Mouse (Mus musculus) forebrain, embryonic 11.5 days (tissue): ENCODE results near the gene Gm15557. TPM values are rescaled to one million over a fixed set of nuclear protein-coding genes. Genes with fewer than 3 reads are reported as not detected.
"Not testable (repeated sequence)": the region's sequence is repeated elsewhere in the genome, so short reads cannot be mapped to it uniquely, and the experiment has no call there.

ENCODE experiments used
- ATAC-seq: fragments of 200-750 bp; cut with Nextera tagmentation; replicated peaks from 2 replicates; pipeline ENCODE4 v1.8.0; 2017; ENCODE audit warnings: moderate TSS enrichment; ENCODE audit not compliant: low FRiP score
- DNase-seq: peaks from one replicate; pipeline ENCODE4 v3.0.0-alpha.2; 2017; ENCODE audit warnings: low spot score
- H3K27ac ChIP-seq: fragments of 300-500 bp; sonication (generic); 2 replicates; pipeline ENCODE4 v1.5.1; 2014; ENCODE audit warnings: low read depth, low read length
- H3K27me3 ChIP-seq: fragments of 300-500 bp; sonication (generic); 2 replicates; pipeline ENCODE4 v1.6.1; 2014; ENCODE audit warnings: mild to moderate bottlenecking, low read length, mixed read lengths; ENCODE audit not compliant: control insufficient read depth, insufficient read depth
- H3K36me3 ChIP-seq: fragments of 300-500 bp; sonication (generic); 2 replicates; pipeline ENCODE4 v1.6.1; 2014; ENCODE audit warnings: mild to moderate bottlenecking, low read length, moderate library complexity, mixed read lengths; ENCODE audit not compliant: control insufficient read depth, insufficient read depth
- H3K4me1 ChIP-seq: fragments of 300-500 bp; sonication (generic); replicated peaks from 2 replicates; pipeline ENCODE4 v1.6.1; 2014; ENCODE audit warnings: low read length, mixed read lengths; ENCODE audit not compliant: control insufficient read depth, insufficient read depth
- H3K4me2 ChIP-seq: fragments of 300-500 bp; sonication (generic); 2 replicates; pipeline ENCODE4 v1.6.1; 2014; ENCODE audit warnings: low read depth, mild to moderate bottlenecking, low read length, moderate library complexity, mixed read lengths; ENCODE audit not compliant: severe bottlenecking
- H3K4me3 ChIP-seq: fragments of 300-500 bp; sonication (generic); 2 replicates; pipeline ENCODE4 v1.5.1; 2014; ENCODE audit warnings: low read depth, low read length
- H3K9ac ChIP-seq: fragments of 300-500 bp; sonication (generic); 2 replicates; pipeline ENCODE4 v1.6.1; 2014; ENCODE audit warnings: low read length
- H3K9me3 ChIP-seq: fragments of 300-500 bp; sonication (generic); 2 replicates; pipeline ENCODE4 v1.6.1; 2016; ENCODE audit warnings: low read length, mixed read lengths; ENCODE audit not compliant: control insufficient read depth
- WGBS: fragments of 180-500 bp; shearing (Covaris S2); extraction: QIAGEN DNeasy Blood & Tissue Kit; methylation state at CpG from one replicate; pipeline ENCODE4 v1.1.7; 2014; 5-methylcytosine and 5-hydroxymethylcytosine counted together
- polyA plus RNA-seq: library from polyadenylated mRNA; unstranded; fragments of >200 nt; fragmentation: Nextera tagmentation; extraction: Ambion mirVana; gene quantifications from 2 replicates; pipeline ENCODE4 v1.2.1, GENCODE M21; 2014

Gm15557 gene
- polyA plus RNA-seq = not detected in 2 replicates

GRCm38 (mm10) chr2:155940681-155941080 lies at the start of gene Gm15557:
Gene Gm15557, plus strand, starts transcription at chr2:155940728.
- Histone ChIP-seq H3K9me3 (no peaks in the 10 kb centered on the region), H3K4me3 (no peak within 1 kb of the TSS), H3K36me3 (no peaks in the 10 kb centered on the region), H3K4me1 (peaks cover 9% of the 10 kb centered on the region), H3K27ac (no peak within 1 kb of the TSS), H3K27me3 (no peaks in the 10 kb centered on the region), H3K9ac (no peak within 1 kb of the TSS), H3K4me2 (no peak within 1 kb of the TSS)
- DNase-seq (no peak), ATAC-seq (no peak)
- WGBS = 90% methylated on average over 3 of the region's 3 CpGs

- H3K4me1 ChIP-seq = no peaks in the 10 kb centered on the region
- no peak overlapping the region for H3K27ac ChIP-seq
- no peak for DNase-seq
- no peak overlapping the region for H3K4me2 ChIP-seq
- H3K27me3 ChIP-seq = no peaks in the 10 kb centered on the region
- no peak overlapping the region for H3K9ac ChIP-seq
- no peak for ATAC-seq
- no peaks in the 10 kb centered on the region for H3K9me3 ChIP-seq
- no peak overlapping the region for H3K4me3 ChIP-seq
- no peaks in the 10 kb centered on the region for H3K36me3 ChIP-seq
- WGBS = 92% methylated on average over 13 of the region's 13 CpGs
These were observed 46.1 kb upstream of the Gm15557 start for GRCm38 (mm10) chr2:155894307-155895045.

GRCm38 (mm10) chr2:155895046-155895735 lies 45.3 kb upstream of the Gm15557 start:
- Histone ChIP-seq H3K4me2 (no peak overlapping the region), H3K27ac (no peak overlapping the region), H3K9ac (no peak overlapping the region), H3K4me3 (no peak overlapping the region), H3K27me3 (no peaks in the 10 kb centered on the region), H3K36me3 (no peaks in the 10 kb centered on the region), H3K4me1 (no peaks in the 10 kb centered on the region), H3K9me3 (no peaks in the 10 kb centered on the region)
- DNase-seq (no peak), ATAC-seq (no peak)
- WGBS = 90% methylated on average over 16 of the region's 16 CpGs

GRCm38 (mm10) chr2:155902989-155903631 lies 37.4 kb upstream of the Gm15557 start:
- Histone ChIP-seq H3K27me3 (no peaks in the 10 kb centered on the region), H3K9ac (no peak overlapping the region), H3K27ac (no peak overlapping the region), H3K9me3 (no peaks in the 10 kb centered on the region), H3K4me3 (no peak overlapping the region), H3K4me2 (no peak overlapping the region), H3K4me1 (no peaks in the 10 kb centered on the region), H3K36me3 (no peaks in the 10 kb centered on the region)
- ATAC-seq = no peak
- no peak for DNase-seq
- 87% methylated on average over 16 of the region's 16 CpGs for WGBS

- H3K4me1 ChIP-seq = no peaks in the 10 kb centered on the region
- H3K4me2 ChIP-seq = no peak overlapping the region
- ATAC-seq (no peak), DNase-seq (no peak)
- no peak overlapping the region for H3K27ac ChIP-seq
- H3K36me3 ChIP-seq = no peaks in the 10 kb centered on the region; the same call in 1 of the 2 replicates
- no peak overlapping the region for H3K9ac ChIP-seq
- no peaks in the 10 kb centered on the region for H3K9me3 ChIP-seq
- H3K27me3 ChIP-seq = no peaks in the 10 kb centered on the region
- WGBS = 96% methylated on average over 6 of the region's 6 CpGs
- H3K4me3 ChIP-seq = no peak overlapping the region
These were observed 36.9 kb upstream of the Gm15557 start for GRCm38 (mm10) chr2:155903632-155904008.

GRCm38 (mm10) chr2:155914684-155915083 lies 25.8 kb upstream of the Gm15557 start:
- WGBS = 95% methylated on average over 6 of the region's 6 CpGs
- H3K9me3 ChIP-seq = no peaks in the 10 kb centered on the region
- no peak for DNase-seq
- H3K27ac ChIP-seq = no peak overlapping the region
- ATAC-seq = no peak
- no peaks in the 10 kb centered on the region for H3K4me1 ChIP-seq
- no peaks in the 10 kb centered on the region for H3K27me3 ChIP-seq
- no peak overlapping the region for H3K9ac ChIP-seq
- H3K36me3 ChIP-seq = no peaks in the 10 kb centered on the region; the same call in 1 of the 2 replicates
- H3K4me3 ChIP-seq = no peak overlapping the region
- no peak overlapping the region for H3K4me2 ChIP-seq

DNA sequence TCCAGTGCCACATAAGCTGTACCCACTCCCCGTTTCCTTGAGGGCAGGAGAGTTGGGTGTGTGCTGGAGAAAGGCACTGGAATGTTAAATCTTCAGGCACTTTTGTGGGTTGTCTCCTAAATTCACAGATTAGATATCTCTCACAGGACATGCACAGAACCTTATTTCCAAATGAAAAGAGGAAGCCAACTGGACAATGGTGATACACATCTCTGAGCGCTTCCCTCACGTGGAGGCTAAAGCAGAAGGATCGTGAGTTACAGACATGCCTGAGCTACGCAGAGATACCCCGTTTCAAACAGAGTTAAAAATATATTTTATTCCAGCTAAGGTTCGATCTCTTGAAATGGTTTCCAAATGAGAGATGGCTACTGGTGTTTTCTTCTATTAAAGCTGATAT lies 17.4 kb upstream of the Gm15557 start:
- H3K4me3 ChIP-seq = no peak overlapping the region
- 94% methylated on average over 7 of the region's 7 CpGs for WGBS
- H3K27ac ChIP-seq = no peak overlapping the region
- no peak overlapping the region for H3K4me2 ChIP-seq
- no peaks in the 10 kb centered on the region for H3K4me1 ChIP-seq
- H3K36me3 ChIP-seq = no peaks in the 10 kb centered on the region; the same call in 1 of the 2 replicates
- H3K27me3 ChIP-seq = no peaks in the 10 kb centered on the region
- DNase-seq = no peak
- no peaks in the 10 kb centered on the region for H3K9me3 ChIP-seq
- H3K9ac ChIP-seq = no peak overlapping the region
- ATAC-seq = no peak

DNA sequence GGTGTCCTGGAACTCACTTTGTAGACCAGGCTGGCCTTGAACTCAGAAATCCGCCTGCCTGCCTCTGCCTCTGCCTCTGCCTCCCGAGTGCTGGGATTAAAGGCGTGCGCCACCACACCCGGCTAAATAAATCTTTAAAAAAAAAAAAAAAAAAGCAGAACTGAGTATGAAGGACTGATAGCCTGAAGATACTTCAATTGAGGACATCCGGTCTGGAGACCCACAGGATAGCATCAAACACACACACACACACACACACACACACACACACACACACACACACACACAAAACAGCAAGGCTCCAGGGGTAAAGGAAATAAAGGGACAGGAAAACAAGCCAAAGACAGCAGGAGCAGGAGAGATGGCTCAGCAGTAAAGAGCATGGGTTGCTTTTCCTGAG lies 15.3 kb upstream of the Gm15557 start:
- not testable (repeated sequence) for H3K4me3 ChIP-seq, H3K36me3 ChIP-seq, H3K27ac ChIP-seq, H3K9ac ChIP-seq, H3K4me1 ChIP-seq, H3K9me3 ChIP-seq, H3K27me3 ChIP-seq, H3K4me2 ChIP-seq, DNase-seq, ATAC-seq
- WGBS = 93% methylated on average over 6 of the region's 6 CpGs
